Mouse (Mus musculus): ENCODE results near the gene Rex1bd. TPM values are rescaled to one million over a fixed set of nuclear protein-coding genes. Genes with fewer than 3 reads are reported as not detected.

The Rex1bd gene
- polyA plus RNA-seq, 1 experiment from 2014 or later = 157 TPM

DNA sequence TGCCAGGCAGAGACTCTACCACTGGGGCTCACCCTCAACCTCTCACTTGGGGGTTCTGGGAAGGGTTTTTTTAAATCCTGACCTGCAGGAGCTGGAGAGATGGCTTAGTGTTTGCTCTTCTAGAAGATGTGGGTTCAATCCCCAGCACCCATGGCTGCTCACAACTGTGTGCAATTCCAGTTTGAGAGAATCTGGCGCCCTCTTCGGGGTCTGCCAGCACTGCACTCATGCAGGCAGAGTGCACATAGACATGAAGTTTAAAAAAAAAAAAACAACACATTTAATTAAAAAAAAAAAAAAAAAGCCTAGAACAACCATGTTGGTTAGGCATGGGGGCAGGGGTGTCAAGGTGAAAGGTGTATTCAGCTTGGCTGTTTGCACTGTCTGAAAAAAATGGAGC, 23.8 kb upstream of the Rex1bd start:
- Histone ChIP-seq H3K27me3 (replicated peaks; ENCODE audit: control insufficient read depth, insufficient read depth, low read length) (no peaks in the 10 kb centered on the region), H3K4me2 (ENCODE audit: low read length) (no peak overlapping the region), H3K27ac (ENCODE audit: low read length) (no peak overlapping the region), H3K9me3 (ENCODE audit: control insufficient read depth, low read length) (no peaks in the 10 kb centered on the region), H3K9ac (replicated peaks; ENCODE audit: low read depth, low read length) (no peak overlapping the region), H3K4me1 (replicated peaks; ENCODE audit: control insufficient read depth, insufficient read depth, low read length) (peaks cover 29% of the 10 kb centered on the region), H3K36me3 (ENCODE audit: control insufficient read depth, insufficient read depth) (peaks cover 13% of the 10 kb centered on the region), H3K4me3 (replicated peaks; ENCODE audit: low read length) (no peak overlapping the region)
- ATAC-seq = no peak
- 82% methylated on average over 2 of the region's 2 CpGs for WGBS

DNA sequence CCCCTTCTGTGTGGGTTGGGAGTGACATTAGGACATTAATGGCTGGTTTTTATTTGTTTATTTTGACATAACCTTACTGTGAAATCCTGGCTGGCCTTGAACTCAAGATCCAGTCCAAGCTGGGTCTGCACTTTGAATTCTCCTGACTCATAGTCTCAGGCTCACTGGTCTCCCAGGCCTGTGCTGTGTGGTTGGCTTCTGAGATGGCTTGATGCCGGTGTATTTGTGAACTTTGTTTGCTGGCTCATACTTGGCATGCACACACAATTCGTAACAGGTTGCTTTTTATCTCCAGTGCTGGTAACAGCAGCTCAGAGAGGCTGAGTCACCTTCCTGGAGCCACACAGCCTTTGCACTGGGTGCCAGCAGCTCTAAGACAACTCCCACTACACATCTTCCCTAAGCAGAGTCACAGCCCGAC, 23.2 kb upstream of the Rex1bd start:
- H3K4me1 ChIP-seq (replicated peaks; ENCODE audit: control insufficient read depth, insufficient read depth, low read length) = peaks cover 29% of the 10 kb centered on the region
- ATAC-seq = no peak
- H3K9me3 ChIP-seq (ENCODE audit: control insufficient read depth, low read length) = no peaks in the 10 kb centered on the region
- no peaks in the 10 kb centered on the region for H3K27me3 ChIP-seq (replicated peaks; ENCODE audit: control insufficient read depth, insufficient read depth, low read length)
- no peak overlapping the region for H3K27ac ChIP-seq (ENCODE audit: low read length)
- WGBS = 96% methylated on average over 3 of the region's 3 CpGs
- H3K36me3 ChIP-seq (ENCODE audit: control insufficient read depth, insufficient read depth) = peaks cover 13% of the 10 kb centered on the region
- no peak overlapping the region for H3K4me2 ChIP-seq (ENCODE audit: low read length)
- no peak overlapping the region for H3K9ac ChIP-seq (replicated peaks; ENCODE audit: low read depth, low read length)
- no peak overlapping the region for H3K4me3 ChIP-seq (replicated peaks; ENCODE audit: low read length)

DNA sequence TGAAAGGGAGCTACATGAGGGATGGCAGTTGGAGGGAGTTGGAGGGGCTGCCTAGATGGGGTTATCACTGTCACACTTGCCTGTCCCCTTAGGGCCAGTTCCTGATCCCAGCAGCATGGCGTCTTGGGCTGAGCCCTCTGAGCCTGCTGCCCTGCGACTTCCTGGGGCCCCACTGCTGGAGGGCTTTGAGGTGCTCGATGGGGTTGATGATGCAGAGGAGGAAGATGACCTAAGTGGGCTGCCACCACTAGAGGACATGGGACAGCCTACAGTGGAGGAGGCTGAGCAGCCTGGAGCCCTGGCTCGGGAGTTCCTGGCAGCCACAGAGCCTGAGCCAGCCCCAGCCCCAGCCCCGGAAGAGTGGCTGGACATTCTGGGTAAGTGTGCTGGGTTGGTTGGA, 22.7 kb upstream of the Rex1bd start:
- Histone ChIP-seq H3K27ac (ENCODE audit: low read length) (no peak overlapping the region), H3K27me3 (replicated peaks; ENCODE audit: control insufficient read depth, insufficient read depth, low read length) (no peaks in the 10 kb centered on the region), H3K9ac (replicated peaks; ENCODE audit: low read depth, low read length) (no peak overlapping the region), H3K36me3 (ENCODE audit: control insufficient read depth, insufficient read depth) (peaks cover 13% of the 10 kb centered on the region), H3K4me3 (replicated peaks; ENCODE audit: low read length) (no peak overlapping the region), H3K4me2 (ENCODE audit: low read length) (no peak overlapping the region), H3K9me3 (ENCODE audit: control insufficient read depth, low read length) (no peaks in the 10 kb centered on the region), H3K4me1 (replicated peaks; ENCODE audit: control insufficient read depth, insufficient read depth, low read length) (peaks cover 29% of the 10 kb centered on the region)
- 88% methylated on average over 5 of the region's 5 CpGs for WGBS
- no peak for ATAC-seq

DNA sequence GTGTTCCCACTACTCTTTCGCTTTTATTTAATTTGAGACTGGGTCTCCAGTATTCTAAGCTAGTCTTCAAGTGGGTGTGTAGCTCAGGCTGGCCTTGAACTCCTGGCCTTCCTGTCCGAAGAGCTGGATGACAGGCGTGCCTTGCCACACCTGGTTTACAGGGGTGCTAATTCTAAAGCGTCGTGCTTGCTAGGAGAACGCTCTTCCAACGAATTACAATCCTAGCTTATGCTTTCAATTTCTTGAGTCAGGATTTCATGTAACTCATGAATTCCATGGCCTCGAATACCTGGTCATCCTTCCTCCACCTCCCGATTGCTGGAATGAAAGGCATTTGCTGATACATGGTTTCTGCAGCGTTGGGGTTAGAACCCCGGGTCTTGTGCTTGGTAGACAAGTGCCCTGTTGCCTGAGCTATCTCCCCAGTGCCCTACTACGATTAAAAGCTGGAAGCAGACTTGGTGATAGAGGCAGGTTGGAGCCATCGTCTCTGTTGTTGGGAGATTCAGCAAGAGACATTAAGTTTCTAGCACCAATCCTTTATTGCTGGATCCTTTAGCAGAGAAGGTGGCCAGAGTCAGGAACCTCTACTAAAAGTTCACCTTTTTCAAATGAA, 21.7 kb upstream of the Rex1bd start:
- peaks cover 11% of the 10 kb centered on the region for H3K36me3 ChIP-seq (ENCODE audit: control insufficient read depth, insufficient read depth)
- no peaks in the 10 kb centered on the region for H3K9me3 ChIP-seq (ENCODE audit: control insufficient read depth, low read length)
- peak overlapping the region; percentile 88 for H3K4me2 ChIP-seq (ENCODE audit: low read length)
- WGBS = 33% methylated on average over 13 of the region's 13 CpGs
- peak overlapping the region; percentile 77 for H3K4me3 ChIP-seq (replicated peaks; ENCODE audit: low read length)
- peaks cover 34% of the 10 kb centered on the region for H3K4me1 ChIP-seq (replicated peaks; ENCODE audit: control insufficient read depth, insufficient read depth, low read length)
- no peak for ATAC-seq
- peak overlapping the region; percentile 94 for H3K9ac ChIP-seq (replicated peaks; ENCODE audit: low read depth, low read length)
- H3K27ac ChIP-seq (ENCODE audit: low read length) = peak overlapping the region; percentile 79
- no peaks in the 10 kb centered on the region for H3K27me3 ChIP-seq (replicated peaks; ENCODE audit: control insufficient read depth, insufficient read depth, low read length)

DNA sequence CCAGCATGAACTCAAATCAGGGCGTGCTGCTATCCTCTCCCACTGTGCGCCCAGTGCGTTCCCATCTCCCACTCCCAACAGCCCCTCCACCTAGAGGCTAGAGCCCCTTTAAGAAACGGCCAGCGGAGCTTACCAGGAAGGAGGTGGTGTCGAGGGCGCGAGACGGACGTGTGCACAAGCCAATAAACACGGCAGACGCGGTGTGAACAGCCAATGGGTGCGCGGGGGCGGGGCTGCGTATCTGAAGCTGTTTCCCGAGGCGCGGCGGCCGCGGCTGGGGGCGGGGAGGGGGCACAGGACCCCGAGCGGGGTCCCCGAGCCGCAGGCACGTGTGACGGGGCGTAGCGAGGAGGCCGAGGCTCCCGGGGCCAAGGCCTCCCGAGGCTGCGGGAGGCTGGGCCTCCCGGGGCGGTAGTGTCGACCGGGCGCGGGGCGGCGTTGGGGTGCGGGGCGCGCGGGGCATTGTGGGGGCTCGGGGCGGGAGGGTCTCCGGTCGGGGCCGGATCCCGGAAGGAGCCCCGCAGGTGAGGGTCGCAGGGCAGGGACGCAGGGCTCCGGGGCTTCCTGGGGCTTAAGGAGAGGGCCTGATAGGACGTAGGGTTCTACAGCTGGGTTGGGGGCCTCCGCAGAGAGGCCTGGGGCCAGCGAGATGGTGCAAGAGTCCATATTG, 21.1 kb upstream of the Rex1bd start, which contains the start of the genes Fkbp8 and Kxd1:
TSS of gene Fkbp8 (plus strand) at position 213 of the 670 bp plus-strand sequence.
TSS of gene Kxd1 (minus strand) at position 445 of the 670 bp plus-strand sequence.
- Histone ChIP-seq H3K9ac (replicated peaks; ENCODE audit: low read depth, low read length) (peak within 1 kb of the TSS; percentile 94), H3K4me2 (ENCODE audit: low read length) (peak within 1 kb of the TSS; percentile 89), H3K27ac (ENCODE audit: low read length) (peak within 1 kb of the TSS; percentile 79), H3K4me3 (replicated peaks; ENCODE audit: low read length) (peak within 1 kb of the TSS; percentile 77), H3K9me3 (ENCODE audit: control insufficient read depth, low read length) (no peaks in the 10 kb centered on the region), H3K36me3 (ENCODE audit: control insufficient read depth, insufficient read depth) (peaks cover 8% of the 10 kb centered on the region), H3K27me3 (replicated peaks; ENCODE audit: control insufficient read depth, insufficient read depth, low read length) (no peaks in the 10 kb centered on the region), H3K4me1 (replicated peaks; ENCODE audit: control insufficient read depth, insufficient read depth, low read length) (peaks cover 35% of the 10 kb centered on the region)
- ATAC-seq = peak; percentile 95
- under 1% methylated on average over 60 of the region's 61 CpGs for WGBS

DNA sequence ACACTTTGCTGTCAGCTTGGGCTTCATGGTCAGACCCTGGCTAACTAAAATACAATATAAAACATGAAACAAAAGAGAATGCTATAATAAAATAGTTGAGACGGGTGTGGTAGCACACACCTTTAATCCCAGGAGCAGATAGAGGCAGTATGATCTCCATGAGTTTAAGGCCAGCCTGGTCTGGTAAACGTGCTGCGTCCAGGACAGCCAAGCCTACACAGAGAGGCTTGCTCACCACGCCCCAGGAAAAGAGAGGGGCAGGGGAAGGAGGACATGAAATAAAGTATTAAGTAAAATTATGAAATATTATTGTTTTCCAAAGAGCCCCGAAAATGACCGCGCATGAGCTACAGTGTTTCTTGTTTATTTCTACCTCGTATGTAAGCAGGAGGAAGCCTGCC, 20.6 kb upstream of the Rex1bd start:
- Histone ChIP-seq H3K36me3 (ENCODE audit: control insufficient read depth, insufficient read depth) (peaks cover 2% of the 10 kb centered on the region), H3K4me2 (ENCODE audit: low read length) (peak overlapping the region; percentile 89), H3K9ac (replicated peaks; ENCODE audit: low read depth, low read length) (peak overlapping the region; percentile 94), H3K9me3 (ENCODE audit: control insufficient read depth, low read length) (no peaks in the 10 kb centered on the region), H3K27me3 (replicated peaks; ENCODE audit: control insufficient read depth, insufficient read depth, low read length) (no peaks in the 10 kb centered on the region), H3K4me1 (replicated peaks; ENCODE audit: control insufficient read depth, insufficient read depth, low read length) (peaks cover 40% of the 10 kb centered on the region), H3K4me3 (replicated peaks; ENCODE audit: low read length) (peak overlapping the region; percentile 77), H3K27ac (ENCODE audit: low read length) (peak overlapping the region; percentile 54)
- 0 out of 2 replicates have a peak, but pooled peaks have one; percentile 9 for ATAC-seq
- WGBS = under 1% methylated on average over 8 of the region's 8 CpGs

DNA sequence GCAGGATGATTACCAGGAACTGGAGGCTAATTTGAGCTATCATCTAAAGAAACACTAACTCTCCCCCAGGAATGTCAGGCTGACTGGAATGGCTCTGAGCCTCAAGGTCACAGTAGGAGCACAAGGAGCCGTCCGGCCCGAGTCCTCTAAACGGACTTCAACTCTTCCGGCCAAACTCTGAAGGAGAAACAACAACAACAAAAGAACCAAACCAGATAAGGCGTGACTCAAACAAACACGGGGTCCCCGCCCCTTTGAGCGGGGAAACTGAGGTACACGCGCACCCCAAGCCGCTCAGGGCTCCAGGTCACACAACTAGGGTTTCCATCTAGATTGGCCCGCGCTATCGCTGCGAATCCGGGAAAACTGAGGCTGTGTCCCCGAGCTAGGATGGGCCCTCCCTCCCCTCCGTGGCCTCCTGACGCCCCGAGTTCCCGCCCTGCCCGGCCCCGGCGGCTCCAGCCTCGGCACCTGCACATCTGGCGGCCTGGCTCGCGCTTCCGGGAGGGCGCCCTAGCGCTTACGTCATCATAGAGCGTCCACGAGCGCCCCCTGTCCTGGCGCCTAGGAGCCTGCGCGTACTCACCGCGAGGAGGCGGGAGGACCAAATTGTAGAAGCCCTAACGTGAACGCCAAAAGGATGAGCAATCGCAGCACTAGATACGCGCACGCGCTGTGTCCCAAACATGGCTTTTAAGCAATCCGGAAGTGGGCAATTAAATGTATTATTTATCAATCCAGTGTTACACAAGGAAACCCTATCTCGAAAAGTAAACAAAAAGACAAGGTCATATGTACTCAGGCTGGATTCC, 16.2 kb upstream of the Rex1bd start:
- Histone ChIP-seq H3K9me3 (ENCODE audit: control insufficient read depth, low read length) (no peaks in the 10 kb centered on the region), H3K4me3 (replicated peaks; ENCODE audit: low read length) (peak overlapping the region; percentile 85), H3K4me1 (replicated peaks; ENCODE audit: control insufficient read depth, insufficient read depth, low read length) (peaks cover 21% of the 10 kb centered on the region), H3K4me2 (ENCODE audit: low read length) (peak overlapping the region; percentile 68), H3K36me3 (ENCODE audit: control insufficient read depth, insufficient read depth) (0 out of 2 replicates have a peak, but pooled peaks cover 3% of the 10 kb centered on the region), H3K27ac (ENCODE audit: low read length) (peak overlapping the region; percentile 87), H3K27me3 (replicated peaks; ENCODE audit: control insufficient read depth, insufficient read depth, low read length) (no peaks in the 10 kb centered on the region), H3K9ac (replicated peaks; ENCODE audit: low read depth, low read length) (peak overlapping the region; percentile 80)
- under 1% methylated on average over 48 of the region's 51 CpGs for WGBS
- ATAC-seq = peak; percentile 83

DNA sequence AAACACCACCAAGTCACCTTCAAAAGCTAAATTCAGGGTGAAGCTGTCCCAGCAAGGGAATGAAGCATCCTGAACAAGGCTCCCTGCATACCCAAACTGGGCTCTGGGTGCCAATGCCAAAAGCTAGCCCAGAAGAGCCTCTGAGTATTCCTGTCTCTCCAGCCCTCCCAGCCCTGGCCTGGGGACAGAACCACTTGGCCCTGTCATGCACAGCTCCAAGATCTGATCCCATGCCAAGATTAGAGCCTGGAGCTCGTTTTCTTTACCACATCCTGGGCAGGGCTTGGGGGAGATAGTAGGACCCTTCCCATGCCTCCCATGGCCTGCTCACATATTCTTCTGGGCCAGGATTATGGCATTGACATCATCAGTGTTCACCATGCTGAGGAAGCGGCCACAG, 13.1 kb upstream of the Rex1bd start:
- Histone ChIP-seq H3K9ac (replicated peaks; ENCODE audit: low read depth, low read length) (no peak overlapping the region), H3K9me3 (ENCODE audit: control insufficient read depth, low read length) (no peaks in the 10 kb centered on the region), H3K27ac (ENCODE audit: low read length) (no peak overlapping the region), H3K36me3 (ENCODE audit: control insufficient read depth, insufficient read depth) (0 out of 2 replicates have a peak, but pooled peaks cover 3% of the 10 kb centered on the region), H3K4me1 (replicated peaks; ENCODE audit: control insufficient read depth, insufficient read depth, low read length) (peaks cover 13% of the 10 kb centered on the region), H3K4me3 (replicated peaks; ENCODE audit: low read length) (no peak overlapping the region), H3K4me2 (ENCODE audit: low read length) (no peak overlapping the region), H3K27me3 (replicated peaks; ENCODE audit: control insufficient read depth, insufficient read depth, low read length) (no peaks in the 10 kb centered on the region)
- WGBS = 55% methylated on average over 2 of the region's 2 CpGs
- ATAC-seq = no peak

DNA sequence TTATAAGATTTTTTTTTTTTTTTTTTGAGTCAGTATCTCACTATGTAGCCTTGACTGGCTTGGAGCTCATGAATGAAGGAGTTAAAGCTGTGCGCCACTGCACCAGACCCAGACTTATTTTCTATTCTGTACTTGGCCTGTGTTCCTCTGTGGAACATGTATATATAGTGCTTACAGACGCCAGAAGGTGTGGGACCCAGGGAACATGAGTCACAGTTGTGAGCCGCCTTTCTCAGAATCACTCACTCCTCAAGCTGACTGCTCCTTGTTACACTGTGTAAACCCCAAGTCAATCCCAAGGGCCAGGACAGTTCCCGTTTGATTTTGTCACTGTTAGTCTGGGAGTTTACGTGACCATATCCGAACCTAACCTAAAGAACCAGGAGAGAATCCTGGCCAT, 12.5 kb upstream of the Rex1bd start:
- Histone ChIP-seq H3K9ac (replicated peaks; ENCODE audit: low read depth, low read length) (no peak overlapping the region), H3K27ac (ENCODE audit: low read length) (no peak overlapping the region), H3K4me3 (replicated peaks; ENCODE audit: low read length) (no peak overlapping the region), H3K36me3 (ENCODE audit: control insufficient read depth, insufficient read depth) (0 out of 2 replicates have a peak, but pooled peaks cover 4% of the 10 kb centered on the region), H3K4me1 (replicated peaks; ENCODE audit: control insufficient read depth, insufficient read depth, low read length) (peaks cover 13% of the 10 kb centered on the region), H3K4me2 (ENCODE audit: low read length) (no peak overlapping the region), H3K9me3 (ENCODE audit: control insufficient read depth, low read length) (no peaks in the 10 kb centered on the region), H3K27me3 (replicated peaks; ENCODE audit: control insufficient read depth, insufficient read depth, low read length) (no peaks in the 10 kb centered on the region)
- WGBS = 91% methylated on average over 6 of the region's 6 CpGs
- ATAC-seq = no peak

All from forebrain, embryonic 16.5 days (tissue).